Mouse (Mus musculus) ES-Bruce4 (cell line): Measurements from ENCODE around the gene Eif4ebp2. TPM values are rescaled to one million over a fixed set of nuclear protein-coding genes. Genes with fewer than 3 reads are reported as not detected.

Experiments
- H3K27ac ChIP-seq: 2 replicates; pipeline ENCODE4 v1.5.1; 2012; ENCODE audit warnings: low read length, inconsistent platforms; ENCODE audit not compliant: insufficient read depth
- H3K27me3 ChIP-seq: 2 replicates; pipeline ENCODE4 v1.6.1; 2012; ENCODE audit warnings: mild to moderate bottlenecking, low read length, inconsistent platforms; ENCODE audit not compliant: control insufficient read depth, poor library complexity, insufficient read depth, severe bottlenecking
- H3K36me3 ChIP-seq: 2 replicates; pipeline ENCODE4 v1.6.1; 2012; ENCODE audit warnings: inconsistent platforms, mild to moderate bottlenecking, low read length, moderate library complexity; ENCODE audit not compliant: control insufficient read depth, poor library complexity, insufficient read depth, severe bottlenecking
- H3K4me1 ChIP-seq: one replicate; pipeline ENCODE4 v1.8.1; 2011; ENCODE audit warnings: low read length; ENCODE audit not compliant: control insufficient read depth, insufficient read depth
- H3K4me3 ChIP-seq: 2 replicates; pipeline ENCODE4 v1.5.1; 2011; ENCODE audit warnings: low read depth, mild to moderate bottlenecking, low read length
- H3K9ac ChIP-seq: 2 replicates; pipeline ENCODE4 v1.6.1; 2012; ENCODE audit warnings: low read depth, mild to moderate bottlenecking, inconsistent platforms; ENCODE audit not compliant: poor library complexity, severe bottlenecking
- H3K9me3 ChIP-seq: replicated peaks from 2 replicates; pipeline ENCODE4 v1.6.1; 2012; ENCODE audit warnings: mild to moderate bottlenecking, low read length, inconsistent platforms; ENCODE audit not compliant: control insufficient read depth, poor library complexity, insufficient read depth, severe bottlenecking
- CTCF ChIP-seq: IDR thresholded peaks from one replicate; pipeline ENCODE4 v1.8.1; 2011; ENCODE audit warnings: low read depth, low read length
- EP300 ChIP-seq: IDR thresholded peaks from 2 replicates; pipeline ENCODE4 v1.6.1; 2011; ENCODE audit warnings: low read depth, low read length; ENCODE audit not compliant: insufficient read depth
- POLR2A ChIP-seq: IDR thresholded peaks from one replicate; pipeline ENCODE4 v1.8.1; 2011; ENCODE audit warnings: low read length; ENCODE audit not compliant: insufficient read depth
- polyA plus RNA-seq: library from polyadenylated mRNA; stranded (reverse); fragments of >200 nt; gene quantifications from 2 replicates; pipeline ENCODE4 v1.2.4, GENCODE M21; 2011; ENCODE audit warnings: low read depth; ENCODE audit not compliant: missing spikeins, insufficient read depth, insufficient read length

Gene Eif4ebp2
- polyA plus RNA-seq, 1 experiment, result 207 TPM

DNA sequence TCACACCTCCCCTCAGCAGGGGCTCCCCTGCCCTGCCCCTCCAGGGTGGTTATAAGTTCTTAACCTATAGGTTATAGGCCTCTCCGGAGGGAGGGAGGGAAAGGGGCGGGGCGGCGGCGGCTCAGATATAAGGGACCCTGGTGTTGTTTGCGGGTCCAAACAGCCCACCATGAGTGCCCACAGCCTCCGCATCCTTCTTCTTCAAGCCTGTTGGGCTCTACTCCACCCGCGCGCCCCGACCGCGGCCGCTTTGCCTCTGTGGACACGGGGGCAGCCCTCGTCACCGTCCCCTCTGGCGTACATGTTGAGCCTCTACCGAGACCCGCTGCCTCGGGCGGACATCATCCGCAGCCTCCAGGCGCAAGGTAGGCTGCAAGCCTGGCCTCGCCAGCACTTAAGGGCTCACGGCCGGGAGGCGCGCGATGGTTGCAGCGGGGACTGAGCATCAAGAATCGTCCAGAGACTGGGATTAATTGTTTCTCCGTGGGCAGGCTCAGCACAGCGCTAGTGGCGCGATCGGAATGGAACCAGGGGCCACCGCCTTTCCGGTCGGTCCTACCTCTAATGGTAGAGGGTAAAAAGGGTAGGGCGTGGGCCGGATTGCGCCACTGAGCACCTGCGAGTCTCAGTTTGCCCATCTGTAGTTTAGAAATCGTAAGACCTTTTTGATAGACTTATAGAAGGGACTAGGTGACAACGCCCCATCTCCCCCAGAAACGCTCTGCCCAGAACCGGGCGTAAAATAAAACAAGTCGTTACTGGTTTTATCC, 34.1 kb downstream of the Eif4ebp2 start:
- H3K4me1 ChIP-seq, result peaks cover 6% of the 10 kb centered on the region
- H3K9ac ChIP-seq, result peak overlapping the region; percentile 91
- H3K4me3 ChIP-seq, result peak overlapping the region; percentile 85
- peak overlapping the region; percentile 64 for H3K27ac ChIP-seq
- H3K9me3 ChIP-seq, result no peaks in the 10 kb centered on the region
- TF ChIP-seq POLR2A (peak; percentile 70), EP300 (0 out of 2 replicates have a peak, but pooled peaks have one; percentile 4), CTCF (no peak)
- peaks cover 21% of the 10 kb centered on the region for H3K36me3 ChIP-seq
- H3K27me3 ChIP-seq, result no peaks in the 10 kb centered on the region

DNA sequence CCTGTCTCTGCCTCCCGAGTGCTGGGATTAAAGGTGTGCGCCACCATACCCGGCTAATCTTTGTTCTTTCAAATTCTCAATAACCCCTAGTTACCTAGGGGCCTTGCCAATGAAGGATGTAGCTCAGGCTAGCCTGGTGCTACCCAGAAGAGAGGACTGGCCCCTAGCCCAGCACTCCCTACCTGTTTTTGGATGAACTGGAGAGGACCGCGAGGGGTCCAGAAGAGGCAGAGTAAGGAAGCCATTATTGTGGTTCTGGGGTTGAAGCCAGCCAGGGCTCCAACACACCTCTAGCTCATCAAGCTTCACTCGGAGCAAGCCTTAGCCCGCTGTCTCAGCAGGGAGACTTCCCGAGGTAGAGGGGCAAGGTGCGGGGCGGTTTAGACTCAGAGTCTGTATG, 34.8 kb downstream of the Eif4ebp2 start, which contains the start of gene Nodal:
Gene Nodal, plus strand, starts transcription at position 301 of the 400 bp plus-strand sequence.
- peak within 1 kb of the TSS; percentile 91 for H3K9ac ChIP-seq

DNA sequence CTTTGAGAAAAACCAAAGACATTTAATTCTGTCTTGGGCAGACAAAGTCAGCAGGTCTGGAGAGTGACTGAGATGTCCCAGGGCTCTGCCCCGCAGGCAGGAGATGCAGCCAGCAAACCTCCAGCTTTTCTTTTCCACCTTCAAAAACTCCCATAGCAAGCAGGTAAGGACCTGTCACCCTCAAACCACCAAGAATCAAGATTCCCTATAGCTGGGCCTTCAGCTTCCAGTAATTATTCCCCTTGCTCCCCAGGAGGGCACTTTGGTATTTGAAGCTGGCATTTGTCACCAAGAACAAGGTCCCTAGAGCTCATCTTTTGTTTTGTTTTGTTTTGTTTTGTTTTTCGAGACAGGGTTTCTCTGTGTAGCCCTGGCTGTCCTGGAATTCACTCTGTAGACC, 35.4 kb downstream of the Eif4ebp2 start:
- H3K36me3 ChIP-seq, result peaks cover 12% of the 10 kb centered on the region

More for the DNA sequence above, 34.8 kb downstream of the Eif4ebp2 start, which contains the start of gene Nodal:
- Histone ChIP-seq H3K9me3 (no peaks in the 10 kb centered on the region), H3K4me1 (peaks cover 6% of the 10 kb centered on the region), H3K36me3 (peaks cover 14% of the 10 kb centered on the region), H3K4me3 (peak within 1 kb of the TSS; percentile 85), H3K27ac (peak within 1 kb of the TSS; percentile 99), H3K27me3 (no peaks in the 10 kb centered on the region)
- TF ChIP-seq POLR2A, result no peak
- no peak for TF ChIP-seq EP300
- no peak for TF ChIP-seq CTCF

DNA sequence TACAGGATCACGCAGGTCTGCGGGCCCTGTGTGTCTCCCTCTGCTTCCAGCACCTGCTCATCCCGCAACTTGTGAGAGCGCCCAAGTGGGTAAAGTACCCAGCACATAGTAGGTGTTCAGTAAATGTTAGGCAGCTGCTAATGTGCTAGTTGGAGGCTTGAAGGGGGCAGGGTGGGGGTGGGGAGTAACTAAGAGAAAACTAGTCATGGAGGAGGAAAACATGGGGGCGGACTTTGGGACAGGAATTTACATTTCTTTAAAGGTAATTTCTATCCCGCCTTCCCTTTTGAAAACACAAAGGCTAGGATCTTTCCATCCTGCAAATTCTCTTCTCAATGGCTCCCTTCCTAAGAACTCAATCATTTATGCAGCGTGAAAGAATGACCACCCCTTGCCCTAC, 35.9 kb downstream of the Eif4ebp2 start:
- peak overlapping the region; percentile 99 for H3K27ac ChIP-seq
- peaks cover 12% of the 10 kb centered on the region for H3K36me3 ChIP-seq
- H3K9ac ChIP-seq, result peak overlapping the region; percentile 70
- no peaks in the 10 kb centered on the region for H3K27me3 ChIP-seq
- no peaks in the 10 kb centered on the region for H3K9me3 ChIP-seq
- peaks cover 6% of the 10 kb centered on the region for H3K4me1 ChIP-seq
- peak overlapping the region; percentile 31 for H3K4me3 ChIP-seq
- peak; percentile 72; the same call in 1 of the 2 replicates for TF ChIP-seq EP300
- no peak for TF ChIP-seq CTCF
- no peak for TF ChIP-seq POLR2A

More for the DNA sequence above, 35.4 kb downstream of the Eif4ebp2 start:
- H3K4me1 ChIP-seq, result peaks cover 6% of the 10 kb centered on the region
- peak overlapping the region; percentile 70 for H3K9ac ChIP-seq
- no peak overlapping the region for H3K4me3 ChIP-seq
- TF ChIP-seq CTCF (no peak), POLR2A (no peak), EP300 (no peak)
- no peaks in the 10 kb centered on the region for H3K9me3 ChIP-seq
- peak overlapping the region; percentile 99 for H3K27ac ChIP-seq
- no peaks in the 10 kb centered on the region for H3K27me3 ChIP-seq

DNA sequence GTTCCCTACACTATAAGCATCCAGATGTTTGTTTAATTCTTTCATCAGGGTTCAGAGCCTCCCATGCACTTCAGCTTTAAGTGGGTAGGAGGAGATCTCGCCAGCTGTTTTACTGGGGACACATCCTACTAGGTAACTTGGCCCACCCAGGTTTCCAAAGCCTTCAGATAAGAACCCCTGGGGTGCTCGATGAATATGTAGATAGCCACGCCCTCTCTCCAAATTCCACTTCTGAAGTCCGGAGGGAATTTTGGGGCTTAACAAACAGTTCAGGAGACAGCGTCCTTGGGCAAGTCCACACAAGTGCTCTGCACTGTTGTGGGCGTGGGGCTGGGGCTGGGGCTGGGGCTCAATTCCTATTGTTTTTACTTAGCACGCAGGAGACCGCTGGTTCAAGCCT, 36.6 kb downstream of the Eif4ebp2 start:
- peak overlapping the region; percentile 31 for H3K4me3 ChIP-seq
- H3K27me3 ChIP-seq, result no peaks in the 10 kb centered on the region
- H3K4me1 ChIP-seq, result peaks cover 6% of the 10 kb centered on the region
- H3K9me3 ChIP-seq, result no peaks in the 10 kb centered on the region
- no peak for TF ChIP-seq CTCF
- peak; percentile 95 for TF ChIP-seq EP300
- H3K36me3 ChIP-seq, result peaks cover 12% of the 10 kb centered on the region
- H3K27ac ChIP-seq, result peak overlapping the region; percentile 99
- H3K9ac ChIP-seq, result peak overlapping the region; percentile 70

DNA sequence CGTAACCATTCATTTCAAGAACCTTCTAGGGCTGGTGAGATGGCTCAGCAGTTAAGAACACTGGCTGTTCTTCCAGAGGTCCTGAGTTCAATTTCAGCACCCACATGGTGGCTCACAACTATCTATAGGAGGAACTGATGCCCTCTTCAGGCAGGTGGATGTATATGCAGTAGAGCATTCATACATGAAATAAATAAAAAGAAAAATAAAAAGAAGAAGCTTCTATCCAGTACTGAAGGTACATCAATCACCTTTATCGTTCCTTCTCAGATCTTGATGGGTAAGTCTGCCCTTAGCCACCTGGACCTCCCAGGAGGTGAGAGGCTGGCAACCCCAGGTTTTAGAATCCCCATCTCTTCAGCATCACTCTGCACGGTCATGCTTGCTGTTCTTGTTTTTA, 37.2 kb downstream of the Eif4ebp2 start:
- H3K36me3 ChIP-seq, result peaks cover 6% of the 10 kb centered on the region
- peak overlapping the region; percentile 2; the same call in 1 of the 2 replicates for H3K4me3 ChIP-seq
- peak overlapping the region; percentile 98 for H3K27ac ChIP-seq
- no peak overlapping the region for H3K9ac ChIP-seq
- H3K9me3 ChIP-seq, result no peaks in the 10 kb centered on the region
- H3K4me1 ChIP-seq, result peaks cover 6% of the 10 kb centered on the region
- no peaks in the 10 kb centered on the region for H3K27me3 ChIP-seq
- TF ChIP-seq CTCF, result no peak
- TF ChIP-seq EP300, result no peak
- no peak for TF ChIP-seq POLR2A
